Mouse (Mus musculus): ENCODE results near the gene Htatip2.

Gene Htatip2

DNA sequence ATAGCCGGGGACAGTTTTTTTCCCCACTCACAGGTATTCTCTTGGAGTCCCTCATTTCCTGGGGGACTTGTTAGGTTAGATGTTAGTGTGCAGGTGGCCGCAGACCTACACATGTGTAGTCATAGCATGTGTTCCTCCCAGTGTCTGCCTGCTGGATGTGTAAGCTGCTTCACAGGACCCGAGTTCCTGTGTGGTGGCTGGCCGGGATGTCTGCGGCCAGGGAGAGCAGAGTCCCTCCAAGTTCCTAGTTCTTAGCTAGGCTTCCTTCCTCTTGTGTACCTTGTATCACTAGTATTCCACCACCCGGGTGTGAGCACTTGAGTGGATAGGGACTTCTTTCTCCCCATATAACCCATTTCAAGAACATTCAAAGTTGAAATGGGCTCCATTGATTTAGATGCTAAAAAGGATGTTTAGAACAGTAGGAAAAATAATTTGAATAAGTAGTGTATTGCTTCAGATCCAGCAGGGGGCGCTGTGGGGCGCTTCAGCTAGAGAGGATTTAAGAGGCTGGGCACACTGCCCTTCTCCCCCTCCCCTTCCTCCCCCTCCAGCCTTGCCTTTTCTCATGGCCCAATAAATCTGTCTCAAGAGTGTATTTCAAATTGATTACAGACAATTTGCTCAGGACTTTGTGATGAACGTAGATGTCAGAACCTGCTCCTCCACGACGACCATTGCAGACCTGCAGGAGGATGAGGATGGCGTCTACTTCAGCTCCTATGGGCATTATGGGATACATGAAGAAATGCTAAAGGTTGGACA is 27.9 kb downstream of the Htatip2 start:
- DNase-seq = peak; percentile 18

- DNase-seq = no peak
Observed at GRCm38 (mm10) chr7:49787383-49787645, 28.4 kb downstream of the Htatip2 start.

DNA sequence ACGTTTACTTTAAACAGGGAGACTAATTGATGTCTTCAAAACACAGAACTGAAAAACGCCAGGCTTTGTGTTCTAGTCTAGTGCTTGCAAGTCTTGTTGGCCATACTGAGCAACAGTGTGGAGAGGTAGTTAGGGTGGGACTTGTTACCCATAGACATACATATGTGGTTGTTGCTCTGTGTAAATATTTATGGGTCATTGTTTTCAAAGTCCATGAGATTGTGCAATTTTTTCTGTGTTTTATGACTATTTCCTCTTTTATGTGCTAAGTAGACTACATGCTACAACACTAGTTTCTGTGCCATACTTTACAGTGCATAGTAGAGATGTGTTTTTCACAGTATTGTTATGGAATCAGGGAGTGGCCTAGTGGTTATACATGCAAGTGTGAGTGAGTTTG is 35.4 kb downstream of the Htatip2 start:
- DNase-seq = no peak

DNA sequence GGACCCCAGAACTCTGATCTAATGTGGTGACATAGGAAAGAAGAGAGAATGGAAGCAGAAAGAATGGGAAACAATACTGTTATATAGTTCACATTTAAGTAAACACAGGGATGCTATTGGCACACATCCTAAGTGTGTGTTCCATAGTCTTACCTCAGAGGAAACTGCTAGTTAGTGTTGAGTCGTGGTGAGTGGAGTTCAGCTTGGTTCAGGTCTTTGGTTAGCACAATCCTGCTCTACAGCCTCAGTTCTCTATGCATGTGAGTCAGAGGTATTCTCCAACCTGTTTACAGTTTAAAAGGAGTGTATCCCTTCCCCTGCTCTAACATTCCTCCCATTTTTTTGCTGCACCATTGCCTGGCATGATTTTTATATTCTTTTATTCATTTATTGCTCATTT is 38.3 kb downstream of the Htatip2 start:
- DNase-seq = no peak

DNA sequence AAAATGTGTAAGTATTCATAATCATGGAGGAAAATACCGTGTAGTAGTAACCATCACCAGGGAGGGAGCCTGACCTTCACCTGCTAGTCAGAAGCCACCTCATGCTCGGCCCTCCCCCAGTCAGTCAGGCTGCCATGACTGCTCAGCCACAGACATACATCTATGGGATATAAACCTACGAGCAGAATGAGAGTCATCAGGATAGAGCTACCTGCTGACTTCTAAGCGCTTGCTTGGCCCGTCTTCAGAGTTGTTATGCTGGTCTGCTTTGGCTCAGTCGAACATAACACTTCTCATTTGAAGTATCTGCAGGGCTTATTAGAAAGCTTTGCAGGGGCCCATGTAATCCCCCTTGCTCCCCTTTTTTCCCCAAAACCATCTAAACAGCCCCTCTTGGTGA is 44.6 kb downstream of the Htatip2 start:
- no peak for DNase-seq

DNA sequence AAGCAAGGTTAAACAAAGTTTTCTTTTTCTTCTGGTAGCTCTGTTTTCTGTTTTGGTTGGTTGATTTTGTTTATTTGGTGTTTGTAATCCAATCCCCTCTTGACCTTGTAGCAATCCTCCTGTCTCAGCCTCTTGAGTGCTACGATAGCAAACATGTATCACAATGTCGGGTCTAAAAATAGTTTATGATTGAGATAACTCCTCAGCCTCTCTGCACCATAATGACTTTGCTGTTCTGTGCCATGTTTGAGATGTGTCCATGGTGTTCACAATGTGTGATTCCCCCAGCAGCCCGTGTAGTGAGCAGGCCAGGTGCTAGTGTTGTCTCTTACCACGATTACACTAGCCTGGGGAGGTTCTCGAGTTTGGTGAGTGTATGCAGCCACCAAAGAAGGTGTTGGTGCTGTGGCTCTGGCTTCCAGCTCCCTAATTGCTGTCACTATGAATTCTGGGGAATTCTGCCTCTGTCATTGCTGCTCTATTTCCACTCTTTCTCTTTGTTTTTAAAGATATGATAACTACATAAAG is 45.8 kb downstream of the Htatip2 start:
- no peak for DNase-seq

DNA sequence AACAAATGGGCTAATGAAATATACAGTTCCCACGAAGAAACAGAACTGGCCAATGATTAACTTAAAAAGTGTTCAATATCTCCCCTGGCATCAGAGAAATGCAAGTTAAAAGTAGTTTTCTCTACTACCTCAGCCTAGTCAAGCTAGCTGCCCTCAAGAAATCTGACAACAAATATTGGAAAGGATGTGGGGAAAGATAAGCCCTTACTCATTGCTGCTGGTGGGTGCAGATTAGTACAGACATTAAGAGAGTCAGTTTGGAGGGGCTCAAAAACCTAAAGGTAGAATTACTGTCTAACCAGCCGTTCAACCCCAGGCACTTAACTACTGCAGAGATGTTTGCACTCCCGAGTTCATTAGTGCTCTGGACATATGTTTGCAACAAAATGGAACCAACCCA is 46.7 kb downstream of the Htatip2 start:
- no peak for DNase-seq

DNA sequence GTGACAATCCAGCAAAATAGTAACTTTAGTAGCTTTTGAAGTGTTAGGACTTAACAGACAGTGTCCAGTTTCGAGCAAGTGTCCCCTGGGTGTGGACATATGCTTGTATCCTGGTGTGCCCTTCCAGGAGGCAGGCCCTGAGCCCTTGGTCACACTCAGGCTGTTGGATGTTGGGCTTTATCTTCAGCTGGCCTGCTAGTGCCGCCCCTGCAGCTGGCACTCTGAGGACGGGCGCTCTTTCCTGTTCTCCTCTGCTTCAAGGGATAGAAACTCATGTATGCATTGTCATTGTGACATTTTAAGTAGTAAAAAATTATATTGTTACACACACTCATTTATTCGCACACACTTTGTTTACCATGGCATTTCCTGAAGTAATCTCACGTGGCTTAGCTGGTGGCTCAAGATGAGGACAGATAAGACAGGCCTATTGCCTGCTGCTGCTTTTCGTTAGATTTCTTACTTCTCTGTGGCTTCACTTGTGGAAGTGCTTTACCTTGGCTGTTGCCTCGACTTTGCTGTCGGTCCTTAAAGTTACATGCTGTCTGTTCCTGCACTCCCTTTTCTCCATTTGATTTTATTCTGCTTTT is 48.3 kb downstream of the Htatip2 start:
- no peak for DNase-seq

- no peak for DNase-seq
Observed at GRCm38 (mm10) chr7:49807846-49808622, 49.1 kb downstream of the Htatip2 start.

DNA sequence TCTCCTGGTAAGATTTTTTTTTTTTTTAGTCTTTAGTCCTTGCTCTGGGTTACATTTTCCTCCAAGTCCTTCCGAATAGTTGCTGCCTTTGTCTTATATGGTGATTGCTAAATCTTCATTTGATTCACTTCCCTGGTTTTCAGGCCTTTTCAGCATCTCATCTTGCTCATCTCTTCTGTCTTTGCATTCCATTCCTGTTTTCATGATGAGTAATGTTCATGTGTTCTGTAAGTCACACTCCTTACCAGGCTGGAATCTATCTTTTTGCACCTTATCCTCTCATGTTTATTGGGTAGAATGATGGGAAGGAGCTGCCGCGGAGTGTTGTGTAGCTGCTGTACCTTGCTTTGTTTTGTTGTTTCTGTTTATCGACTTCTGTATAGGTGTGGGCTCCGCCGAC is 50.2 kb downstream of the Htatip2 start:
- no peak for DNase-seq

DNA sequence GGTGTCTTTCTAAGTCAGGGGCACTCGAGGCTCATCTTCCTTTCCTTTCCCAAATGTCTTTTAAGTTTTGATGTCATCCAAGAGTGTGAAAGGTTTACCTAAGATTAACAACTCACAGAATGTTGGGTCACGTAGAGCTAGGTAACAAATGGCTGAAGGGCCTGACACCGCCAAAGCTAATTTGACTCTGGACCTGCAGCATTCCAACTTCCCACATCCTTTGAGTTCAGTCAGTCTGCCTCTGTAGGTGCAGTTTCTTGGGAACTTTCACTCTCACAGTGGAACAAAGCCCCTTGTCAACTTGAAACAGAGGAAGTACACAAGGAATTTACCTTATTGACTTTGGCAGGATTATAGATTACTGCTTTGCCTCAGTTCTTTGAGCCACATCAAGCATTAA is 50.6 kb downstream of the Htatip2 start:
- DNase-seq = no peak

DNA sequence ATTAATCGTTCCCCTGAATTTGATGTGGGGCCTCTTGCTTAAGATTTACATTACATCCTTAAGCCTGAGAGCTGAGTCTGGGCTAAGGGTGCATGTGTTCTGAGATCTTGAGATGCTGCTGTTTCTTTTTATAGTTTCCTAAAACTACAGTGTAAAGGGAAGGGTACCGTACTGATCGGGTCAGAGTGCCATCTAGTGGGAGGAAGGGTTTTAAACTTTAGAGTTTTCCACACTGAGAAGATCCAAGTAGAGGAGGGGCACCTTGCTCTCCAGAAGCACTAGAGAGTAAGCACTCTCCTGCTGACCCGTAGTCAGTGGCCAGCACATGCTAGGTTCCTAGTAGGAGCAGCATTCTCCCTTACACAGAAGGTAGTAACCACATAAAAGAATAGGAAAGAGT is 52.4 kb downstream of the Htatip2 start:
- no peak for DNase-seq

- no peak for DNase-seq
Observed at GRCm38 (mm10) chr7:49819393-49819792, 60.5 kb downstream of the Htatip2 start.

DNA sequence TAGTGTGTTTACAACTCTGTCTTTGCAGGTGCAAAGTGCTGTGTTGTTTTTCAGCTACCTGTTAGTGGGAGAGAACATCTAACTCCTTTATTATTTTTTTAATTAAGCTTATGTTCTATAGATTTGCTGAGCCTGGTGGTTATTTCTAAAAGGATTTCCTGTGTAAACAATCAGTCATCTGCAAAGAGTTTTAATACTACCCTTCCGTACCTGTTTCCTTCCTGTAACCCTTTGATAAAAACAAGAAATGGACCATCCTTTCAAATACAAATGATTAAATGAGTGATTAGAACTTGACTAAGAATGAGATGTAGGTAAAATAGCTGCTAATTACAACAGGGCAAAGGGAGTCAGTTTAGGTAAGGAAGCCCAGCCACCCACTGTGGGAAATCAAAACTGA is 62.5 kb downstream of the Htatip2 start:
- DNase-seq = no peak

DNA sequence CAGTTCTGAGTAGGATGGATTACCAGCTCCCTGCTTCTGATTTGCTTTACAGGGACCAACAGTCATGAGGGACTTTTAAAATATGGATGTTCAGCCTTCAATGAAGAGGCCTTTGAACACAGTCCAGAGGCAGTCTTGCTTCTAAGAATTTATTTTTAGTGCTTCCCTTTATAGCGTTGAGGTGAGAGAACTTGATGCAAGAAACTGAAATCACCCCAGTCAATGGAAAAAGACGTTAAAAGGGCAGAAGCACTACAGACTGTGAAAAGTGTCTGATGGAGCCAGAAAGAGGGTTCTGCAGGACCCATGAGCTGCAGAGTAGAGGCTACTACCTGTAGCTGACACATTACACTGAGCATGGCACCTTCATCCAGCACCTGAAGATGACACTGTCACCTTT is 63.1 kb downstream of the Htatip2 start:
- no peak for DNase-seq

Measured in cerebellum, adult 9-11 months (tissue).